8 mouse cellular contexts compared by ENCODE assay signal in the genomic region with DNA sequence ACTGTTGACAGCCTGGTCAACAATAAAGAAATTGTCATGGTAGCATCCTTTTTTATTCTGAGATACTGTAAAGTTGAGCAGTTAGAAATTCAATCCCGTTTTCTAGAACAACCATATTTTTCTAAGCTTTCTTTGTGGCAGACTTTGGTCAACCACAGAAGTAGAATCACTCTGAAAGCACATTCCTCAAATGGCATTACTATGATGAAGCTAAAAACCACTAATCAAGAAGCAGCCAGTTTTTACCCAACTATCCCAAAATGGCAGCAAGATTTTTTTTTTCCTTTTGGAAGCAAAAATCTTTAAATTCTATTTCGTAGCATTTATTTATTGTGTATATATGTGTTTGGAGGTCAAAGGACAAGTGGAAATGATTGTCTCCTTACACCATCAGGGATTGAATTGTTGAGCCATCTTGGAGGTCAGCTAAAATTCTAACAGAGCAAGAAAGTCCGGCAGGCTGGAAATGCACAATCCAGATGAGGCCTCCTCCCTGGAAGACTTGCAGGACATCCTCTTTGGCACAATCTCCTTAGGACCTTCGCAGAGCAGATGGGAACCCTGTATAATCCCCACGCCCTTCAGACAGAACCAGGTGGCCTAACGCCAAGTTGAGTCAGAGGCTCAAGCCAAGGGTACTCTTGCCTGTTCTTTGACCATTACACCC. TPM values are rescaled to one million over a fixed set of nuclear protein-coding genes. Genes with fewer than 3 reads are reported as not detected.
DNase-seq lines count a peak whose midpoint lies in the region; ATAC-seq and TF ChIP-seq lines count a peak whose summit lies in the region.

No protein-coding gene starts in this region.

- no peak for DNase-seq in heart, adult 9 months (ENCODE audit: low spot score in 2 of 2)
- DNase-seq in CH12.LX (ENCODE audit: extremely low read depth), result no peak
- DNase-seq in right cerebral cortex, adult 2 months (ENCODE audit: low spot score in 2 of 2), result no peak
- DNase-seq in gastrocnemius, postnatal 25 days, result no peak
- DNase-seq in layer of hippocampus, postnatal 36 days, result no peak

- dilution Hi-C loops in CH12.LX (cut with MboI; ENCODE audit: extremely low pct_ligation_motif_present, extremely low pct_unique_long_range_greater_than_20kb, low sequenced_read_pairs), result no loop called here

- peaks cover 19% of the 10 kb centered on the region for H3K79me2 ChIP-seq in CH12.LX (replicated peaks; ENCODE audit: control insufficient read depth, extremely low read depth, insufficient read depth, poor library complexity, severe bottlenecking)
- H3K79me2 ChIP-seq in macrophage (ENCODE audit: inconsistent target), result peaks cover 38% of the 10 kb centered on the region

- H3K27ac ChIP-seq in heart, embryonic 12.5 days (ENCODE audit: poor library complexity, severe bottlenecking), result peak overlapping the region; percentile 94
- H3K27ac ChIP-seq in CH12.LX (ENCODE audit: insufficient read depth, low read depth) (no peak overlapping the region), macrophage (peak overlapping the region; percentile 55)
- H3K27ac ChIP-seq in forebrain, embryonic 16.5 days (ENCODE audit: low read length), result peak overlapping the region; percentile 71

- no peak for TF ChIP-seq RAD21 in CH12.LX (IDR thresholded peaks at IDR 0.05; ENCODE audit: low read depth, low read length)

- peaks cover 20% of the 10 kb centered on the region for H3K4me1 ChIP-seq in heart, embryonic 12.5 days (replicated peaks)
- peaks cover 4 to 25% of the 10 kb centered on the region in 2 experiments; a peak in 3 of 4 replicates for H3K4me1 ChIP-seq in CH12.LX (ENCODE audit: control insufficient read depth in 1 of 2, insufficient read depth in 2 of 2)
- H3K4me1 ChIP-seq in forebrain, embryonic 16.5 days (replicated peaks; ENCODE audit: control insufficient read depth, insufficient read depth, low read length), result peaks cover 20% of the 10 kb centered on the region

- H3K36me3 ChIP-seq in heart, embryonic 12.5 days, result no peaks in the 10 kb centered on the region
- H3K36me3 ChIP-seq in CH12.LX (replicated peaks in 1 of 2; ENCODE audit: control insufficient read depth in 1 of 2, insufficient read depth in 1 of 2, low read length in 1 of 2) (no peaks in the 10 kb centered on the region), macrophage (ENCODE audit: inconsistent target) (no peaks in the 10 kb centered on the region)
- no peaks in the 10 kb centered on the region for H3K36me3 ChIP-seq in forebrain, embryonic 16.5 days (ENCODE audit: control insufficient read depth, insufficient read depth)

- ATAC-seq in heart, embryonic 12.5 days (ENCODE audit: insufficient number of reproducible peaks, low FRiP score), result no peak
- ATAC-seq in forebrain, embryonic 16.5 days, result no peak

- WGBS in heart, embryonic 12.5 days, result 34% methylated on average over 6 of the region's 6 CpGs
- 28% methylated on average over 6 of the region's 6 CpGs for WGBS in forebrain, embryonic 16.5 days
- 26% methylated on average over 6 of the region's 6 CpGs for WGBS in macrophage (ENCODE audit: missing documents)

- peak overlapping the region; percentile 84 for H3K4me3 ChIP-seq in heart, embryonic 12.5 days
- H3K4me3 ChIP-seq in CH12.LX (replicated peaks in 1 of 3; ENCODE audit: low read depth in 2 of 3, low read length in 2 of 3, poor library complexity in 1 of 3) (peak overlapping the region; percentile 42 to 53 (median 43)), macrophage (ENCODE audit: inconsistent target) (peak overlapping the region; percentile 29)
- H3K4me3 ChIP-seq in forebrain, embryonic 16.5 days (replicated peaks; ENCODE audit: low read length), result peak overlapping the region; percentile 96

- no peak for TF ChIP-seq POLR2A in CH12.LX (IDR thresholded peaks at IDR 0.05; ENCODE audit: low read depth, low read length)

- no peaks in the 10 kb centered on the region for H3K27me3 ChIP-seq in heart, embryonic 12.5 days (replicated peaks)
- H3K27me3 ChIP-seq in CH12.LX (replicated peaks), result no peaks in the 10 kb centered on the region
- H3K27me3 ChIP-seq in forebrain, embryonic 16.5 days (replicated peaks; ENCODE audit: control insufficient read depth, insufficient read depth, low read length), result no peaks in the 10 kb centered on the region

- H3K9me3 ChIP-seq in heart, embryonic 12.5 days (replicated peaks), result 0 out of 2 replicates have a peak, but pooled peaks cover 6% of the 10 kb centered on the region
- no peaks in the 10 kb centered on the region for H3K9me3 ChIP-seq in CH12.LX (replicated peaks; ENCODE audit: low read length)
- no peaks in the 10 kb centered on the region for H3K9me3 ChIP-seq in forebrain, embryonic 16.5 days (ENCODE audit: control insufficient read depth, low read length)

- in situ Hi-C loops in CH12.LX (cut with MboI; ENCODE audit: low pct_ligation_motif_present, low pct_unique_long_range_greater_than_20kb, low sequenced_read_pairs), result no loop called here

- TF ChIP-seq CTCF in CH12.LX (conservative IDR thresholded peaks at IDR 0.05 in 1 of 2, IDR thresholded peaks at IDR 0.05 in 1 of 2; ENCODE audit: low read depth in 2 of 2, low read length in 2 of 2), result no peak

- H3K4me2 ChIP-seq in heart, embryonic 12.5 days, result peak overlapping the region; percentile 68
- H3K4me2 ChIP-seq in CH12.LX (ENCODE audit: insufficient read depth, low read depth, poor library complexity, severe bottlenecking), result peak overlapping the region; percentile 14
- peak overlapping the region; percentile 64 for H3K4me2 ChIP-seq in forebrain, embryonic 16.5 days (ENCODE audit: low read length)

- no peak for TF ChIP-seq EP300 in CH12.LX (IDR thresholded peaks at IDR 0.05; ENCODE audit: low read length)

- peak overlapping the region; percentile 61 for H3K9ac ChIP-seq in heart, embryonic 12.5 days
- H3K9ac ChIP-seq in CH12.LX (ENCODE audit: insufficient read depth, low read depth), result peak overlapping the region; percentile 16; the same call in 1 of the 2 replicates
- peak overlapping the region; percentile 54 for H3K9ac ChIP-seq in forebrain, embryonic 16.5 days (replicated peaks; ENCODE audit: low read depth, low read length)

TF ChIP-seq in CH12.LX, 34 proteins besides CTCF, POLR2A, EP300 and RAD21:
- TF ChIP-seq MYC (IDR thresholded peaks at IDR 0.05; ENCODE audit: low read depth, low read length) (no peak), SIN3A (IDR thresholded peaks at IDR 0.05; ENCODE audit: low read length) (no peak), MAX (IDR thresholded peaks at IDR 0.05; ENCODE audit: low read length) (no peak), RCOR1 (conservative IDR thresholded peaks at IDR 0.05; ENCODE audit: low read depth, low read length) (no peak), JUN (IDR thresholded peaks at IDR 0.05; ENCODE audit: insufficient read depth, low read depth, low read length) (no peak), CHD2 (IDR thresholded peaks at IDR 0.05; ENCODE audit: low read length) (no peak), MAFK (IDR thresholded peaks at IDR 0.05; ENCODE audit: insufficient replicate concordance, low read length) (no peak), ZKSCAN1 (IDR thresholded peaks at IDR 0.05; ENCODE audit: borderline replicate concordance, low read depth, low read length) (no peak), ELF1 (IDR thresholded peaks at IDR 0.05; ENCODE audit: low read depth, low read length) (no peak), POLR2AphosphoS2 (IDR thresholded peaks at IDR 0.05; ENCODE audit: low read depth, low read length) (no peak), ETS1 (conservative IDR thresholded peaks at IDR 0.05; ENCODE audit: low read depth, low read length) (no peak), SMC3 (IDR thresholded peaks at IDR 0.05; ENCODE audit: low read depth, low read length) (no peak), GABPA (IDR thresholded peaks at IDR 0.05; ENCODE audit: insufficient replicate concordance, low read depth, low read length) (no peak)

RNA-seq across cellular contexts. Expression of gene Lims1, which starts 0.8 kb away (rescaled TPM):
- polyA plus RNA-seq in heart, embryonic 12.5 days (2016; fragmentation: Nextera tagmentation; extraction: Ambion mirVana), result 160 and 161 TPM in 2 replicates
- total RNA-seq in CH12.LX (2012; rRNA removed) (37.0 and 40.7 TPM in 2 replicates), CH12.LX (2014; rRNA removed) (74.7 and 85.6 TPM in 2 replicates)
- polyA plus RNA-seq in CH12.LX (2012; ENCODE audit: insufficient read length, low read depth) (34.7 and 40.4 TPM in 2 replicates), macrophage (2018) (41.0 to 58.3 TPM (median 45.0 TPM) in 3 replicates)
- 64.2 and 73.6 TPM in 2 replicates for polyA plus RNA-seq in forebrain, embryonic 16.5 days (2015; fragmentation: Nextera tagmentation; extraction: Ambion mirVana)
- total RNA-seq in macrophage (2018; cell fraction: chromatin; rRNA removed), result 100 to 1,000 TPM in 8 of 26 experiments, 10 to 100 TPM in 18; 39.5 to 190 (median 75.9) TPM
- 100 to 1,000 TPM in 7 of 26 experiments, 10 to 100 TPM in 19; 60.1 to 124 (median 92.1) TPM for total RNA-seq in macrophage (2018; cell fraction: cytosol; rRNA removed)
- 100 to 1,000 TPM in 11 of 26 experiments, 10 to 100 TPM in 15; 38.5 to 182 (median 86.0) TPM for total RNA-seq in macrophage (2018; cell fraction: nucleus; rRNA removed)
- 10 to 100 TPM; 37.5 to 41.0 TPM for total RNA-seq in gastrocnemius, postnatal 25 days (2021)
- 10 to 100 TPM; 23.3 to 24.4 TPM for total RNA-seq in layer of hippocampus, postnatal 36 days (2021)

Comparison
In these comparisons a context has a peak if more than half of its experiments do, and no peak if none do; other contexts are left out.
1. H3K4me2 ChIP-seq: peak in every context shown above with its lines; median percentile 68 in heart, embryonic 12.5 days; 64 in forebrain, embryonic 16.5 days; 14 in CH12.LX.
2. H3K4me3 ChIP-seq: peak in every context shown above with its lines; median percentile 96 in forebrain, embryonic 16.5 days; 84 in heart, embryonic 12.5 days; 43 in CH12.LX; 29 in macrophage.